Mouse (Mus musculus) embryo, embryonic 11 days (tissue): ENCODE data around the gene Cth.

Source experiments
- DNase-seq: peaks from one replicate; pipeline ENCODE4 v3.0.0-alpha.2; 2015

Gene Cth

GRCm38 (mm10) chr3:157908166-157908565, 16.7 kb downstream of the Cth start:
- DNase-seq = no peak

DNA sequence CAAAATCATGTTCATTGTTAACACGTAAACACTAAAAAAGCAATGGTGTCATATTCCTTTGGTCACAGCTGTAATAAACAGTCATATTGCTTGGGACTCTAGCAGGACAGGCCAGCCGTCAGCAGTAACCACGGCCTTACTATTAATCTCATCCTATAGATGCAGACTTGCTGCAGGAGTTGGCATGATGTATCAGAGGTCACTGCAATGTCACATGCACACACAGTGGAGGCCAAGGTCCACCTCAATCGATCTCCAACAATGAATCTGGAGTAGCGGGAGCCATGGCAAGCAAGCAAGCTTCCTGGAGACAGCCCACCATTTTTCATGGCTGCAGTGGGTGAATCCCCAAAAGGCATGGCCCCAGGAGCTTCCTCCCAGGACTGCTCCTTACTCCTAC, 23.2 kb downstream of the Cth start:
- no peak for DNase-seq

DNA sequence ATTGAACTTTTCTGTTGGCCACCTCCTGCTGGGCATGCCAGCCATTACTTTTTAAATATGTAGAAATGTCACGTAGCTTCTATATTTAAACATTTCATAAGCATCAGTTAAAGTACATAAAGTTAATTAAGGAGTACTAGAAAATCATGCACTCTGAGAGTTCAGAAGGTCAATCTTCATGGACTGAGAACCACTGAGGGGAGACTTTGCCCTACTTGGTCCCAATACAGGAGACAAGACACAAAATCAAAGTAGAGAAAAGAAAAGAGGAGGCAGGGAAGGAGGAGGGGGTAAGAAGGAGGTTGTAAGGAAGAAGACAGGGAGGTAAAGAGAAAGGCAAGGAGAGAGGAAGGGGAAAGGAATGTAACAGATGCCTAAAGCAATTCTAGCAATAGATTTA, 24.9 kb downstream of the Cth start:
- DNase-seq = no peak

DNA sequence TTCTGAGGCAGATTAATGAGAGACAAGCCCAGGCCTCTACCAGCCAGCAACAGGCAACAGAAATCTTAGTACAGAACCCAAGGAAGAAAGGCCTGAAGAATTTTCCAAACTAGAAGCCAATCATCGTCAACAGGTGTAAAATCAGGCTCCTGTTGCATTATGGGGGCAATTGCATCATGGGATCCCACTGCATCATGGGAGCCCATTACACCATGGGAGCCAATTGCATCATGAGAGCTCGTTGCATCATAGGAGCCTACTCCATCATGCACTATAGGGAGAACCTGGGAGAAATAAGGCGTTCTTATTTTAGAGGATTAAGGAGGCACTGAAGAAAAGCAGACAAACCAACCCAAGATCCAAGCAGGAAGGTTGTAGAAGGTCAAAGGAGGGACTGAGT, 27.2 kb downstream of the Cth start:
- no peak for DNase-seq

- DNase-seq = no peak
These were observed 33.1 kb downstream of the Cth start for GRCm38 (mm10) chr3:157891819-157892218.

DNA sequence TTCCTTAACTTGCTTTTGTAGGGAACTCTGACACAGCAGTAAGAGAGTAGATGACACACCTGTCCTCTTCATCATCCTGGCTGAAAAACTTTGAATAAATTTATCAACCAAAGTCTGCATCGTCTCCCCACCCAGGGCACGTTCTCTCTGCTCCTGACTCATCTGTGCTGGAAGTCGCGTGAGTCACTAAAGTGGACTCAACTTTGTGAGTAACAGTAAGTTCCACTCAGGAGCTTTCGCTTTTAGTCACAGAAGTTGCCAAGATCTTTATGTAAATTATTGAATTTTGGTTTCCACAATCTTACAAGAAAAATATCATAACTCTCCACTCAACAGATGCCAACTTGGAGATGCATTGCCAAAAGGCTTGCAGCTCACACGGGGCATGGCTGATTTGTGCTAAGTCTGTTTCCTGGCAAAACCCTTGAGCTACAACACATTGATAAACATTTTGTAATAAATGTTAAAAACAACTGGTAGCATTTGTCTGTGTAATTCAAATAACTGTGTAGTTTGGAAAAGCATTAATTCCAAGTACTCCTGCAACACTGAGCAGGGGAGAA, 40.7 kb downstream of the Cth start:
- no peak for DNase-seq

DNA sequence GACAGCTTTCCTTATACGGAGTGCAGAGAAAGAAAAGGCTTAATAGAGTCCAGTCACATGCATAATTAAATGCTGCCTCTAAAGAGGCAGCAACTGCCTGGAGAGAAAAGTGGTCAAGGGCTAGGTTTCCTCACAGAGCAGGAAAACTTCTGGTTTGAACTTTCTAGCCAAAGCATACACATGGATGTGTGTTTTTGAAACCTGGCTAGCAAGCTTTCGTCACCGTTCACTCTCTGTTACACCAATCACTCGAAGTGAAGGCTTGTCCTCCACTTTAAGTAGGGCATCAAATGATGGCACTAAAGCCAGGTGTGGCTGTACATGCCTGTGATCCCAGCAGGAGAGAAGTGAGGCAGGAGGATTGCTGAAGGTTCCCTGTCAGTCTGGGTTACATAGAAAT, 41.8 kb downstream of the Cth start:
- DNase-seq = no peak

- no peak for DNase-seq
These were observed 42.9 kb downstream of the Cth start for GRCm38 (mm10) chr3:157881992-157882391.

- no peak for DNase-seq
These were observed 43.9 kb downstream of the Cth start for GRCm38 (mm10) chr3:157880983-157881382.

GRCm38 (mm10) chr3:157877847-157878246, 47.0 kb downstream of the Cth start:
- no peak for DNase-seq

DNA sequence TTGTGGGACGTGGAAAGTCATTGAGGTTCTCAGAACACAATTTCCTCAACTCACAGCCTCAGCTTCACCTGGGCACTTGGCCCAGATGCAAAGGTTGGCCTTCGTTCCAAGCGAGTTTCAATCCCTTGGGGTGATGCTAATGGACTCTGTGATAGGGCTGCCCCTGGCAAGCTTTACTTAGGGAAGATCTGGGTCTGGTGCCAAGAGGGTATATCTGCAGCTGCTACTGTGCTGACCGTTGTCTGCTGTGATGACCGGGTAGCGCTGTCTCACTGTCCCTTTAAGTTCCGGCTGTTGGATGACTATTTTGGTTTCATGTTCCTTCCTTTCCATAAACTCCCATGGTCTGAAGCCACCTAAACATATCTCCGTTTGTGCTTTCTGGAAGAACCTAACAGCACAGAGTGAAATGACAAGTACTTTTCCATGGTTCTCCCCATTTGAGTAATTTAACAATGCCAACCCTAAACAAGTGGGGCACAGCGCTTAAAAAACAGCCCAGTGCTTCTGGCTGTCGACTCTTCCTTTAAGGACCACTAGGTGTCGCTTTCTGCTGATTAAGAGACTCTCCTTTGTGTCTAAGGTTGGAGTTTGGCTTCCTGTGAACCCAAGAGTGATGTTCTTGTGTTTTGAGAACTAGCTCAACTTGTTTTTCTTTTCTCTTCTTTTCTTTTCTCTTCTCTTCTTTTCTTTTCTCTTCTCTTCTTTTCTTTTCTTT, 48.3 kb downstream of the Cth start:
- peak; percentile 78 for DNase-seq

DNA sequence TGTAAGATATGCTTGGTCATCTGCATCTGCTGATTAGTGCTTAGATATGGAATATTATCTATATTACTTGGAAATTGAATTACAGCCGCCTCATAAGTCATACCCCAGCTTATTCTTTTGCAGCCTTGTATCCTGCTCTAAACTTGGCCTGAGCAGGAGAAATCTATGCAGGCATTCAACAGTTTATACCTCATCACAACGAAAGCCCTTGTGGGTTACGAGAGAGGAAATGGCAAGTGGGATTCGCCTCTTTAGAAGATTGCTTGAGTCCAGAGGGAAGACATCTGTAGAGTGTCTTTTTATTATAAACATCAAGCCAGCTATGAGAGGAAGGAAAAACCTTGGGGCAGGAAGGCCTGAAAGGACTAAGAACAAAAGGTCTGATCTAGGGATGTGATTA, 52.0 kb downstream of the Cth start:
- DNase-seq = no peak

GRCm38 (mm10) chr3:157867836-157868235, 57.0 kb downstream of the Cth start:
- DNase-seq = no peak

GRCm38 (mm10) chr3:157866251-157866650, 58.6 kb downstream of the Cth start:
- no peak for DNase-seq

- DNase-seq = no peak
These were observed 59.0 kb downstream of the Cth start for GRCm38 (mm10) chr3:157865848-157866247.

GRCm38 (mm10) chr3:157865431-157865830, 59.4 kb downstream of the Cth start:
- no peak for DNase-seq

DNA sequence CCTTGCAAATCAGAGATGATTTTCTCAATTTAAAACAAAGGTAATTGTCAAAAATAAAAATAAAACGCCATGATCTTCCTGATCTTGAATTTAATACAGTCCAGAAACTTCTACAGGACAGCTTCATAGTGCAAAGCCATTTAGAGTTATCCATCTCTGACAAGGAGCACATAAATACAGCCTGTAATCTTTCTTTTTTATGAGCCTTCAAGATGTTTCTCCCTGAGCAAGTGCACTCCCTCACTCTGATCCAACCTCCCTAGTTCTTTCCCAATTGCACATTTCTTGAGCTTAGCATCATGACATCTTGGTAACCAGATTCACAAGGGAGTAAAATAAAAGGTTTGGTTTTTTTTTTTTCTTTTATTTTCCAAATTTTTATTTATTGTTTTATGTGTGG, 72.1 kb downstream of the Cth start:
- DNase-seq = no peak

DNA sequence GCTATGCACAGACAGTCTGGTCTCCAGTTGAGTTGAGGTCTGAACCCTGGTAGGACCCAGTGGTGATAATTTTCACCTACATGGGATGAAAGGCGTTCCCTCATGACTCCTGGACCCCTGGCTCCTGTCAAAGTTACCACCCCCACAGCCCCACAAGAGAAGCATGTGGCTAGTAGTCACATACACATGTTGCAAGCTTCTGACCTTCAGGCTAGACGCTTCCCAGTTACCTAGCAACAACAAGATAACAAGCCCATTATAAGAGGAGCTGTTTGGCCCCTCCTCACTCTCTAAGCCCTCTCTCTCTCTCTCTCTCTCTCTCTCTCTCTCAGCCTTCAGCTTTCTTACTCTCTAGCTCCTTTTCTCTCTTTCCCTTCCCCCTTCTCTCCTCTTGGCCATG, 76.4 kb downstream of the Cth start:
- DNase-seq = peak; percentile 35

GRCm38 (mm10) chr3:157847338-157848284, 77.3 kb downstream of the Cth start:
- DNase-seq = no peak
